Mouse (Mus musculus): ENCODE data around the gene Anapc1. TPM values are rescaled to one million over a fixed set of nuclear protein-coding genes. Genes with fewer than 3 reads are reported as not detected.

The Anapc1 gene
- total RNA-seq, 1 experiment, result 93.3 TPM

GRCm38 (mm10) chr2:128722106-128722710 is 35.0 kb upstream of the Anapc1 start:
- H3K27ac ChIP-seq (ENCODE audit: insufficient read depth, low read depth, low read length, poor library complexity, severe bottlenecking), result no peak overlapping the region
- in situ Hi-C loops (cut with MboI; ENCODE audit: low sequenced_read_pairs in 2 of 2, unreplicated experiment in 2 of 2), result no loop called here
- TF ChIP-seq ZC3H11A (IDR thresholded peaks at IDR 0.05; ENCODE audit: borderline replicate concordance, low read depth, low read length) (no peak), MAFK (IDR thresholded peaks at IDR 0.05; ENCODE audit: insufficient read depth, low read depth, low read length) (no peak), CHD2 (IDR thresholded peaks at IDR 0.05; ENCODE audit: low read depth, low read length) (no peak), ZNF384 (IDR thresholded peaks at IDR 0.05; ENCODE audit: low read depth, low read length) (no peak), HCFC1 (IDR thresholded peaks at IDR 0.05; ENCODE audit: borderline replicate concordance, insufficient read depth, low read length) (no peak)
- no peak overlapping the region for H3K4me3 ChIP-seq (ENCODE audit: insufficient read depth in 1 of 2, low read depth in 1 of 2, low read length in 2 of 2, poor library complexity in 1 of 2, severe bottlenecking in 1 of 2)
- no peaks in the 10 kb centered on the region for H3K9me3 ChIP-seq (ENCODE audit: control insufficient read depth, insufficient read depth, low read depth, low read length)
- H3K4me1 ChIP-seq (ENCODE audit: control insufficient read depth in 2 of 2, insufficient read depth in 2 of 2, low read length in 2 of 2, poor library complexity in 1 of 2), result no peaks in the 10 kb centered on the region
- no peaks in the 10 kb centered on the region for H3K36me3 ChIP-seq (ENCODE audit: control insufficient read depth, insufficient read depth, low read length, poor library complexity, severe bottlenecking)
- no peak for DNase-seq (ENCODE audit: low read depth, low spot score)
- H3K9ac ChIP-seq (ENCODE audit: insufficient read depth, low read depth, low read length, poor library complexity, severe bottlenecking), result no peak overlapping the region

- H3K9me3 ChIP-seq (ENCODE audit: control insufficient read depth, insufficient read depth, low read depth, low read length), result no peaks in the 10 kb centered on the region
- H3K4me3 ChIP-seq (ENCODE audit: insufficient read depth in 1 of 2, low read depth in 1 of 2, low read length in 2 of 2, poor library complexity in 1 of 2, severe bottlenecking in 1 of 2), result no peak overlapping the region
- in situ Hi-C loops (cut with MboI; ENCODE audit: low sequenced_read_pairs in 2 of 2, unreplicated experiment in 2 of 2), result no loop called here
- no peak overlapping the region for H3K27ac ChIP-seq (ENCODE audit: insufficient read depth, low read depth, low read length, poor library complexity, severe bottlenecking)
- no peaks in the 10 kb centered on the region; the same call in 1 of the 2 replicates for H3K36me3 ChIP-seq (ENCODE audit: control insufficient read depth, insufficient read depth, low read length, poor library complexity, severe bottlenecking)
- no peaks in the 10 kb centered on the region for H3K4me1 ChIP-seq (ENCODE audit: control insufficient read depth in 2 of 2, insufficient read depth in 2 of 2, low read length in 2 of 2, poor library complexity in 1 of 2)
- DNase-seq (ENCODE audit: low read depth, low spot score), result no peak
- no peak overlapping the region for H3K9ac ChIP-seq (ENCODE audit: insufficient read depth, low read depth, low read length, poor library complexity, severe bottlenecking)
- TF ChIP-seq HCFC1 (IDR thresholded peaks at IDR 0.05; ENCODE audit: borderline replicate concordance, insufficient read depth, low read length) (no peak), CHD2 (IDR thresholded peaks at IDR 0.05; ENCODE audit: low read depth, low read length) (no peak), MAFK (IDR thresholded peaks at IDR 0.05; ENCODE audit: insufficient read depth, low read depth, low read length) (no peak)
Observed at GRCm38 (mm10) chr2:128719380-128719779, 32.2 kb upstream of the Anapc1 start.

GRCm38 (mm10) chr2:128715979-128716378 is 28.8 kb upstream of the Anapc1 start:
- H3K4me3 ChIP-seq (ENCODE audit: insufficient read depth in 1 of 2, low read depth in 1 of 2, low read length in 2 of 2, poor library complexity in 1 of 2, severe bottlenecking in 1 of 2), result no peak overlapping the region
- H3K9me3 ChIP-seq (ENCODE audit: control insufficient read depth, insufficient read depth, low read depth, low read length), result no peaks in the 10 kb centered on the region
- H3K36me3 ChIP-seq (ENCODE audit: control insufficient read depth, insufficient read depth, low read length, poor library complexity, severe bottlenecking), result no peaks in the 10 kb centered on the region; the same call in 1 of the 2 replicates
- in situ Hi-C loops (cut with MboI; ENCODE audit: low sequenced_read_pairs in 2 of 2, unreplicated experiment in 2 of 2), result no loop called here
- TF ChIP-seq ZNF384 (IDR thresholded peaks at IDR 0.05; ENCODE audit: low read depth, low read length), result no peak
- no peaks in the 10 kb centered on the region for H3K4me1 ChIP-seq (ENCODE audit: control insufficient read depth in 2 of 2, insufficient read depth in 2 of 2, low read length in 2 of 2, poor library complexity in 1 of 2)
- DNase-seq (ENCODE audit: low read depth, low spot score), result no peak
- no peak overlapping the region for H3K9ac ChIP-seq (ENCODE audit: insufficient read depth, low read depth, low read length, poor library complexity, severe bottlenecking)
- no peak overlapping the region for H3K27ac ChIP-seq (ENCODE audit: insufficient read depth, low read depth, low read length, poor library complexity, severe bottlenecking)

GRCm38 (mm10) chr2:128714724-128715241 is 27.6 kb upstream of the Anapc1 start:
- Histone ChIP-seq H3K4me1 (ENCODE audit: control insufficient read depth in 2 of 2, insufficient read depth in 2 of 2, low read length in 2 of 2, poor library complexity in 1 of 2) (no peaks in the 10 kb centered on the region), H3K36me3 (ENCODE audit: control insufficient read depth, insufficient read depth, low read length, poor library complexity, severe bottlenecking) (no peaks in the 10 kb centered on the region; the same call in 1 of the 2 replicates), H3K9me3 (ENCODE audit: control insufficient read depth, insufficient read depth, low read depth, low read length) (no peaks in the 10 kb centered on the region), H3K9ac (ENCODE audit: insufficient read depth, low read depth, low read length, poor library complexity, severe bottlenecking) (no peak overlapping the region), H3K27ac (ENCODE audit: insufficient read depth, low read depth, low read length, poor library complexity, severe bottlenecking) (no peak overlapping the region), H3K4me3 (ENCODE audit: insufficient read depth in 1 of 2, low read depth in 1 of 2, low read length in 2 of 2, poor library complexity in 1 of 2, severe bottlenecking in 1 of 2) (no peak overlapping the region)
- in situ Hi-C loops (cut with MboI; ENCODE audit: low sequenced_read_pairs in 2 of 2, unreplicated experiment in 2 of 2), result no loop called here
- DNase-seq (ENCODE audit: low read depth, low spot score), result no peak
- TF ChIP-seq MAFK (IDR thresholded peaks at IDR 0.05; ENCODE audit: insufficient read depth, low read depth, low read length), result no peak
- no peak for TF ChIP-seq HCFC1 (IDR thresholded peaks at IDR 0.05; ENCODE audit: borderline replicate concordance, insufficient read depth, low read length)
- TF ChIP-seq CHD2 (IDR thresholded peaks at IDR 0.05; ENCODE audit: low read depth, low read length), result no peak
- TF ChIP-seq ZC3H11A (IDR thresholded peaks at IDR 0.05; ENCODE audit: borderline replicate concordance, low read depth, low read length), result no peak
- no peak for TF ChIP-seq ZNF384 (IDR thresholded peaks at IDR 0.05; ENCODE audit: low read depth, low read length)

- Histone ChIP-seq H3K4me3 (ENCODE audit: insufficient read depth in 1 of 2, low read depth in 1 of 2, low read length in 2 of 2, poor library complexity in 1 of 2, severe bottlenecking in 1 of 2) (no peak overlapping the region), H3K9me3 (ENCODE audit: control insufficient read depth, insufficient read depth, low read depth, low read length) (no peaks in the 10 kb centered on the region), H3K4me1 (ENCODE audit: control insufficient read depth in 2 of 2, insufficient read depth in 2 of 2, low read length in 2 of 2, poor library complexity in 1 of 2) (peaks cover 0 to 2% of the 10 kb centered on the region in 2 experiments; a peak in 1 of 4 replicates), H3K36me3 (ENCODE audit: control insufficient read depth, insufficient read depth, low read length, poor library complexity, severe bottlenecking) (no peaks in the 10 kb centered on the region; the same call in 1 of the 2 replicates), H3K9ac (ENCODE audit: insufficient read depth, low read depth, low read length, poor library complexity, severe bottlenecking) (no peak overlapping the region), H3K27ac (ENCODE audit: insufficient read depth, low read depth, low read length, poor library complexity, severe bottlenecking) (no peak overlapping the region)
- DNase-seq (ENCODE audit: low read depth, low spot score), result no peak
- in situ Hi-C loops (cut with MboI; ENCODE audit: low sequenced_read_pairs in 2 of 2, unreplicated experiment in 2 of 2), result no loop called here
- TF ChIP-seq MAFK (IDR thresholded peaks at IDR 0.05; ENCODE audit: insufficient read depth, low read depth, low read length) (no peak), ZC3H11A (IDR thresholded peaks at IDR 0.05; ENCODE audit: borderline replicate concordance, low read depth, low read length) (no peak), ZNF384 (IDR thresholded peaks at IDR 0.05; ENCODE audit: low read depth, low read length) (no peak), CHD2 (IDR thresholded peaks at IDR 0.05; ENCODE audit: low read depth, low read length) (no peak), HCFC1 (IDR thresholded peaks at IDR 0.05; ENCODE audit: borderline replicate concordance, insufficient read depth, low read length) (no peak)
Observed at GRCm38 (mm10) chr2:128713548-128714003, 26.4 kb upstream of the Anapc1 start.
